20 mouse cellular contexts compared by ENCODE assay signal in genomic region chr3:80891087-80891486, GRCm38 (mm10). TPM values are rescaled to one million over a fixed set of nuclear protein-coding genes. Genes with fewer than 3 reads are reported as not detected.
DNase-seq lines count a peak whose midpoint lies in the region; ATAC-seq and TF ChIP-seq lines count a peak whose summit lies in the region.
"Had no signal": no experiment of that assay in that cellular context is flagged by ENCODE, and none has a peak within 500 bp of the region (broad histone marks: within the 10 kb centered on the region; RNA-seq: fewer than 3 reads in every experiment).

No protein-coding gene starts in this region.

- intact Hi-C loops in left cerebral cortex, postnatal 14 days (cut with DNase I): no loop called here

- no peak for TF ChIP-seq EP300 in lung, postnatal 0 days (IDR thresholded peaks at IDR 0.05)

- H3K4me2 ChIP-seq in lung, postnatal 0 days (replicated peaks; ENCODE audit: low read depth, low read length): no peak overlapping the region
- H3K4me2 ChIP-seq: forebrain, embryonic 12.5 days; limb, embryonic 13.5 days; liver, embryonic 13.5 days; midbrain, embryonic 11.5 days; neural tube, embryonic 12.5 days had no signal

- no peaks in the 10 kb centered on the region for H3K9me3 ChIP-seq in lung, postnatal 0 days (ENCODE audit: low read length)
- H3K9me3 ChIP-seq: forebrain, embryonic 12.5 days; G1E; limb, embryonic 13.5 days; liver, embryonic 13.5 days; neural tube, embryonic 12.5 days had no signal

- no peak overlapping the region for H3K4me3 ChIP-seq in lung, postnatal 0 days (ENCODE audit: low read depth, low read length)
- H3K4me3 ChIP-seq: forebrain, embryonic 12.5 days; limb, embryonic 13.5 days; liver, embryonic 13.5 days; neural tube, embryonic 12.5 days had no signal

- peak; percentile 19 for DNase-seq in adrenal gland, postnatal 14 days
- no peak for DNase-seq in adrenal gland, adult 8-10 months
- DNase-seq in kidney, postnatal 10 days: peak; percentile 38
- DNase-seq in kidney, adult 8-10 months: no peak
- DNase-seq in brain, adult 2 months (ENCODE audit: low read depth, low spot score): peak; percentile 68
- DNase-seq in lung, postnatal 0 days (ENCODE audit: low spot score): peak; percentile 29
- DNase-seq in left cerebral cortex, postnatal 14 days (ENCODE audit: low spot score in 2 of 2): no peak
- DNase-seq: cerebellum, adult 11 months; gastrocnemius, postnatal 36 days; liver, embryonic 13.5 days; right cerebral cortex, adult 18-20 months; thymus, postnatal 25 days had no signal

- no peak overlapping the region for H3K9ac ChIP-seq in lung, postnatal 0 days (replicated peaks; ENCODE audit: low read depth)
- H3K9ac ChIP-seq: forebrain, embryonic 12.5 days; limb, embryonic 13.5 days; liver, embryonic 13.5 days; neural tube, embryonic 12.5 days had no signal

- H3K4me1 ChIP-seq in lung, postnatal 0 days (ENCODE audit: insufficient read depth, low read depth, low read length): no peaks in the 10 kb centered on the region
- H3K4me1 ChIP-seq: forebrain, embryonic 12.5 days; liver, embryonic 13.5 days had no signal

- no peak for ATAC-seq in lung, postnatal 0 days
- no peak for ATAC-seq in erythroid progenitor cell, adult 5-6 weeks (replicated peaks; ENCODE audit: low FRiP score, poor library complexity, severe bottlenecking)

- H3K27me3 ChIP-seq in lung, postnatal 0 days (replicated peaks; ENCODE audit: insufficient read depth, low read length): no peaks in the 10 kb centered on the region
- H3K27me3 ChIP-seq: forebrain, embryonic 12.5 days; limb, embryonic 13.5 days; liver, embryonic 13.5 days; neural tube, embryonic 12.5 days had no signal

- WGBS in lung, postnatal 0 days: 41% methylated on average over 4 of the region's 4 CpGs

- H3K27ac ChIP-seq in lung, postnatal 0 days (ENCODE audit: low read length): no peak overlapping the region
- H3K27ac ChIP-seq: forebrain, embryonic 12.5 days; limb, embryonic 13.5 days; liver, embryonic 13.5 days; neural tube, embryonic 12.5 days; stomach, postnatal 0 days had no signal

- no peaks in the 10 kb centered on the region for H3K36me3 ChIP-seq in lung, postnatal 0 days (ENCODE audit: insufficient read depth, low read length)
- H3K36me3 ChIP-seq: forebrain, embryonic 12.5 days; G1E; limb, embryonic 13.5 days; liver, embryonic 13.5 days; neural tube, embryonic 12.5 days had no signal

- TF ChIP-seq CTCF in lung, postnatal 0 days (IDR thresholded peaks at IDR 0.05): no peak

RNA-seq across cellular contexts. Expression of gene Glrb, which starts 22.4 kb away (rescaled TPM):
- total RNA-seq in adrenal gland, postnatal 14 days (2021): 8.1 and 9.9 TPM in 2 replicates
- total RNA-seq in adrenal gland, adult 8-10 months (2022): 10 to 100 TPM in 3 of 4 experiments, 1 to 10 TPM in 1; 8.9 to 22.2 (median 13.6) TPM
- 0.23 and 0.39 TPM in 2 replicates for polyA plus RNA-seq in lung, postnatal 0 days (2015; fragmentation: Nextera tagmentation; extraction: Ambion mirVana)
- 100 to 1,000 TPM; 181 TPM for total RNA-seq in left cerebral cortex, postnatal 14 days (2021)
- not detected in 2 replicates for total RNA-seq in erythroid progenitor cell, adult 5-6 weeks (2015; ENCODE audit: low replicate concordance)
- total RNA-seq in erythroid progenitor cell, adult 5-6 weeks (2017; ENCODE audit: low replicate concordance): not detected in 2 replicates
- total RNA-seq: hematopoietic stem cell, adult 5-6 weeks had no signal
- polyA plus RNA-seq: G1E had no signal

Comparison
In these comparisons a context has a peak if more than half of its experiments do, and no peak if none do; other contexts are left out.
1. DNase-seq: peak in adrenal gland, postnatal 14 days (single experiment), kidney, postnatal 10 days (single experiment), brain, adult 2 months (single experiment) and lung, postnatal 0 days (single experiment); none in adrenal gland, adult 8-10 months (single experiment), kidney, adult 8-10 months (0 of 2) and left cerebral cortex, postnatal 14 days (0 of 2).